Mouse (Mus musculus): ENCODE data around the gene Park7. TPM values are rescaled to one million over a fixed set of nuclear protein-coding genes. Genes with fewer than 3 reads are reported as not detected.

The Park7 gene
- polyA plus RNA-seq, 1 experiment from 2014 or later: 535 TPM

GRCm38 (mm10) chr4:150852479-150852878 lies 61.8 kb downstream of the Park7 start:
- no peak for ATAC-seq (replicated peaks; ENCODE audit: low FRiP score)
- Histone ChIP-seq H3K4me3 (ENCODE audit: low read depth, low read length) (no peak overlapping the region), H3K27ac (ENCODE audit: low read depth, low read length) (peak overlapping the region; percentile 26; the same call in 1 of the 2 replicates), H3K9ac (ENCODE audit: low read depth, low read length) (no peak overlapping the region), H3K4me2 (no peak overlapping the region), H3K36me3 (ENCODE audit: control insufficient read depth, insufficient read depth, low read length) (no peaks in the 10 kb centered on the region), H3K4me1 (replicated peaks; ENCODE audit: control insufficient read depth, insufficient read depth, low read length) (peaks cover 9% of the 10 kb centered on the region), H3K27me3 (replicated peaks; ENCODE audit: control insufficient read depth, insufficient read depth, low read length) (no peaks in the 10 kb centered on the region), H3K9me3 (ENCODE audit: control insufficient read depth, low read length) (no peaks in the 10 kb centered on the region)
- DNase-seq (ENCODE audit: low spot score): no peak
- WGBS: 75% methylated on average over 4 of the region's 4 CpGs

GRCm38 (mm10) chr4:150852045-150852444 lies 62.2 kb downstream of the Park7 start:
- H3K9me3 ChIP-seq (ENCODE audit: control insufficient read depth, low read length): no peaks in the 10 kb centered on the region
- ATAC-seq (replicated peaks; ENCODE audit: low FRiP score): no peak
- H3K9ac ChIP-seq (ENCODE audit: low read depth, low read length): no peak overlapping the region
- H3K27ac ChIP-seq (ENCODE audit: low read depth, low read length): no peak overlapping the region; the same call in 1 of the 2 replicates
- no peak overlapping the region for H3K4me3 ChIP-seq (ENCODE audit: low read depth, low read length)
- peaks cover 9% of the 10 kb centered on the region for H3K4me1 ChIP-seq (replicated peaks; ENCODE audit: control insufficient read depth, insufficient read depth, low read length)
- H3K36me3 ChIP-seq (ENCODE audit: control insufficient read depth, insufficient read depth, low read length): no peaks in the 10 kb centered on the region
- no peak overlapping the region for H3K4me2 ChIP-seq
- no peak for DNase-seq (ENCODE audit: low spot score)
- no peaks in the 10 kb centered on the region for H3K27me3 ChIP-seq (replicated peaks; ENCODE audit: control insufficient read depth, insufficient read depth, low read length)
- 60% methylated on average over 8 of the region's 8 CpGs for WGBS

- Histone ChIP-seq H3K4me3 (ENCODE audit: low read depth, low read length) (no peak overlapping the region), H3K4me1 (replicated peaks; ENCODE audit: control insufficient read depth, insufficient read depth, low read length) (peaks cover 6% of the 10 kb centered on the region), H3K36me3 (ENCODE audit: control insufficient read depth, insufficient read depth, low read length) (no peaks in the 10 kb centered on the region), H3K9ac (ENCODE audit: low read depth, low read length) (no peak overlapping the region), H3K27me3 (replicated peaks; ENCODE audit: control insufficient read depth, insufficient read depth, low read length) (no peaks in the 10 kb centered on the region), H3K4me2 (no peak overlapping the region), H3K9me3 (ENCODE audit: control insufficient read depth, low read length) (no peaks in the 10 kb centered on the region), H3K27ac (ENCODE audit: low read depth, low read length) (no peak overlapping the region)
- DNase-seq (ENCODE audit: low spot score) (no peak), ATAC-seq (replicated peaks; ENCODE audit: low FRiP score) (no peak)
- WGBS: 86% methylated on average over 4 of the region's 4 CpGs
Measured at GRCm38 (mm10) chr4:150850893-150851292, 63.3 kb downstream of the Park7 start.

- no peak overlapping the region for H3K4me3 ChIP-seq (ENCODE audit: low read depth, low read length)
- H3K4me1 ChIP-seq (replicated peaks; ENCODE audit: control insufficient read depth, insufficient read depth, low read length): peaks cover 3% of the 10 kb centered on the region
- ATAC-seq (replicated peaks; ENCODE audit: low FRiP score) (no peak), DNase-seq (ENCODE audit: low spot score) (no peak)
- H3K9me3 ChIP-seq (ENCODE audit: control insufficient read depth, low read length): no peaks in the 10 kb centered on the region
- H3K27me3 ChIP-seq (replicated peaks; ENCODE audit: control insufficient read depth, insufficient read depth, low read length): no peaks in the 10 kb centered on the region
- H3K9ac ChIP-seq (ENCODE audit: low read depth, low read length): no peak overlapping the region
- WGBS: 68% methylated on average over 10 of the region's 10 CpGs
- no peak overlapping the region for H3K4me2 ChIP-seq
- H3K27ac ChIP-seq (ENCODE audit: low read depth, low read length): no peak overlapping the region
- no peaks in the 10 kb centered on the region for H3K36me3 ChIP-seq (ENCODE audit: control insufficient read depth, insufficient read depth, low read length)
Measured at GRCm38 (mm10) chr4:150849964-150850363, 64.3 kb downstream of the Park7 start.

Other genes starting within 250 kb of the Park7 start
- gene Errfi1, start 60.5 kb downstream of the Park7 start, polyA plus RNA-seq (2014; fragmentation: Nextera tagmentation; extraction: Ambion mirVana): 26.2 and 27.7 TPM in 2 replicates
- 0.21 and 0.26 TPM in 2 replicates for gene Tnfrsf9, start 125 bp upstream of the Park7 start, polyA plus RNA-seq (2014; fragmentation: Nextera tagmentation; extraction: Ambion mirVana)
- gene Uts2, start 82.7 kb upstream of the Park7 start, polyA plus RNA-seq (2014; fragmentation: Nextera tagmentation; extraction: Ambion mirVana): not detected in 2 replicates
- 7.7 and 8.0 TPM in 2 replicates for gene Per3, start 130.2 kb upstream of the Park7 start, polyA plus RNA-seq (2014; fragmentation: Nextera tagmentation; extraction: Ambion mirVana)
- 71.0 and 74.6 TPM in 2 replicates for gene Vamp3, start 143.5 kb upstream of the Park7 start, polyA plus RNA-seq (2014; fragmentation: Nextera tagmentation; extraction: Ambion mirVana)
- not detected in 2 replicates for gene Gm13090, start 175.1 kb upstream of the Park7 start, polyA plus RNA-seq (2014; fragmentation: Nextera tagmentation; extraction: Ambion mirVana)